Mouse (Mus musculus) megakaryocyte, adult 5-6 weeks (primary cell): Measurements from ENCODE around the gene Id4. TPM values are rescaled to one million over a fixed set of nuclear protein-coding genes. Genes with fewer than 3 reads are reported as not detected.
A peak's percentile ranks its signal among the peaks of the same experiment; 100 is the strongest.

Source experiments
- ATAC-seq: 2 replicates; pipeline ENCODE4 v1.8.0; 2016; ENCODE audit warnings: mild to moderate bottlenecking, inconsistent platforms; ENCODE audit not compliant: poor library complexity, severe bottlenecking
- total RNA-seq, 2 experiments: library from RNA; stranded (forward) in 1 of 2; stranded (reverse) in 1 of 2; fragments of 153-499, 151-499 nt in 1 of 2; fragments of 221-1000, 200-1000 nt in 1 of 2; gene quantifications; 2 replicates each; pipeline versions ENCODE4 v1.2.3 to v1.2.4; 2015 to 2017

Id4 gene
- total RNA-seq (2015) = 0.18 TPM in 1 of 2 replicates, not detected in the other
- total RNA-seq (2017) = 0.41 TPM in 1 of 2 replicates, not detected in the other

- ATAC-seq = no peak
Measured at GRCm38 (mm10) chr13:48260690-48261278, at the start of gene Id4. Gene Id4, plus strand, starts transcription at chr13:48261228.

- ATAC-seq = no peak
Measured at GRCm38 (mm10) chr13:48227136-48227535, 33.9 kb upstream of the Id4 start.

GRCm38 (mm10) chr13:48227712-48228111 is 33.3 kb upstream of the Id4 start:
- 0 out of 2 replicates have a peak, but pooled peaks have one; percentile 24 for ATAC-seq

DNA sequence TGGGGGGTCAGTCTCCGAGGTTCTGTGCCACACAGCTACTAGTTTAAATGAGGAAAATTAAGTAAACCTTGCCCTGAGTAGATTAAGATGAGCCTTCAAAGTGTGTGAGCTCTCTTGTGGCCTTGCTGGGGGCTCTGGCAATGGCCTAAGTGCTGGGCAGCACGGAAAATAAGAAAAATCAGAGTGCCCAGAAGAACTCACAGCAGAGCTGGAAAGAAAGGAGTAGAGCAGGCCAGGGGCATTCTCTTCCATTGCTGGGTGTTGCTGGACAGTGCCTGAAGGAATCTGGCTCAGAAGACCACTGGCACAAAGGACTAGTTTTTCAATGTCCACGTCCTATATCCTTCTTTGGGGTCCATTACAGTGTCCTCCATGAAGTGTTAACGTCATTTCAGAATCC is 32.9 kb upstream of the Id4 start:
- ATAC-seq = no peak

- no peak for ATAC-seq
Measured at GRCm38 (mm10) chr13:48230996-48231395, 30.0 kb upstream of the Id4 start.

- no peak for ATAC-seq
Measured at GRCm38 (mm10) chr13:48236436-48236835, 24.6 kb upstream of the Id4 start.

DNA sequence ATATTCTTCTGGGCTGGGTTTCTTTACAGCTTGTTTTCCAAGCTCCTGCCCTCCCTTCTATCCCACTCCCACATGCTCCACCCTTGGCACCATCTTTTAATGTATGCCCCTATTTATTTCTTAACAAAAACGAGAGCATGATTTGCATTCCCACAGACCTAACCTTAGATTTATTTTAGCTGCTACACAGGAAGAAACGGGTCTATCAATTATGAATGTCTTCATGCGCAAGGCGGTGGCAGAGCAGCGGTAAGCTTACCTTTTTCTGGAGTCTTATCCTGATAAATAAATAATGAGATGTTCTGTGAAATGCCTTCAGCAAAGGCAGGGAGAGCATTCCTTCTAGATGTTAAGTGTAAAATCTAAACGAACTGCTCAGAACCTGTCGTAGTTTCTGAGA is 24.2 kb upstream of the Id4 start:
- ATAC-seq = no peak

- no peak for ATAC-seq
Measured at GRCm38 (mm10) chr13:48237516-48237915, 23.5 kb upstream of the Id4 start.

GRCm38 (mm10) chr13:48245235-48246012 is 15.6 kb upstream of the Id4 start:
- no peak for ATAC-seq

- no peak for ATAC-seq
Measured at GRCm38 (mm10) chr13:48252559-48252958, 8.5 kb upstream of the Id4 start.

DNA sequence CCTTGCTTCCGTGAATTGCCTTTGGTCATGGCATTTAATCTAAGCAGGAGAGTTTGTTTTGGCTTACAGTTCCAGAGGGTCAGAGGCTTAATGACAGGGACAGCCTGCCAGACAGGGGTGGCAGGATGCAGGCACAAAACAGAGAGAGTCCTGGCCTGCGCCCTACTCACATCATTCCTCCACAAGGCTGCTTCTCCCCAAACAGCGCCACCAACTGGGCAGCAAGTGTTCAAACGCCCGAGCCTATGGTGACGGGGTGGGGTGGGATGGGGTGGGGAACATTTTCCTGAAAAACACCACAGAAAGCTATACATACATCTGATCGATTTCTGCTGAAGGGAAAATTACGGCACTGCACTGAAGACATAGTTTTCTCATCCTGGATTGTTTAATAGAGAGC is 6.0 kb upstream of the Id4 start:
- no peak for ATAC-seq

- ATAC-seq = no peak
Measured at GRCm38 (mm10) chr13:48261341-48262221, 553 bp downstream of the Id4 start.

DNA sequence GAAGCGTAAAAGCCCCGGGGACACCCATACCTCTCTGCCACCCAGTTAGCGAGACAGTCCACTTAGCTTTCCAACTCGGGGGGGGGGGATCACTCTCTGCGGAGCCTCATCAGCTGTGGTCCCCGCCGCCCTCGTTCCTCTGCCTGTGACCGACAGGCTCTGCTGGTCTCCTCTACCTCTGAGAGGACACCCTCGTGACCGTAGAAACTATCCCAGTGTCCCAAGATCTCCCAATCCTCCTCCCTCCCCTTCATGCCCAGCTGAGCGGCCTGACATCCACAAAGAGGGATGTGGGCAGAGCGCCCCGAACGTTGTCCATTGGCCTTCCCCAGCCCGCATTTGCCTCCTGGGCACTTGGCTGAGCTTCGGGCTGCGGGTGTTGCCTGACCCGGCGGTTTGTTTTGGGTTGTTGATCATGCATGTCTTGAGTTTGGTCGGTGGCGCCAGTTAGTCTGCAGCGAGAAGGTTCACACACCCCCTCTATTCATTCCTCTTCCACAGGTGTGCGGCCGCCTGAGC is 1.5 kb downstream of the Id4 start:
- ATAC-seq = no peak

DNA sequence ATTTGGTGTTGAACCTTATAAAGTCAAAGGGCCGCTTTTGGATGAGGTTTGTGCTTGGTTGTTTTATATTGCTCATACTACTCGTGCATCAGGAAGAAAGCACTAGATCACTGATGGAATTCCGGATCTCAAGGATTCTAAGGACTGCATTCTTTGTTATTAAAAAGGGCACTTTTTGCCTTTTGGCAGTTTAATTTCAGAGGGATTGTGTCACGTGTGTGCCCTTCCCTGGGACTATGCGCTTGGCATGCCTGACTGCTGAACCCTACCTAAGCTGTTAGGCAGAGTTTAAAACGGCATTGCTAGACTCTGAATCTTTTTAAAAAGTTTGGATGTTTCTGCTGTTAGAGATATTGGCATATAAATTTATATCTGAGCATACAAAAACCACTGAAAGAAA is 4.0 kb downstream of the Id4 start:
- no peak for ATAC-seq

DNA sequence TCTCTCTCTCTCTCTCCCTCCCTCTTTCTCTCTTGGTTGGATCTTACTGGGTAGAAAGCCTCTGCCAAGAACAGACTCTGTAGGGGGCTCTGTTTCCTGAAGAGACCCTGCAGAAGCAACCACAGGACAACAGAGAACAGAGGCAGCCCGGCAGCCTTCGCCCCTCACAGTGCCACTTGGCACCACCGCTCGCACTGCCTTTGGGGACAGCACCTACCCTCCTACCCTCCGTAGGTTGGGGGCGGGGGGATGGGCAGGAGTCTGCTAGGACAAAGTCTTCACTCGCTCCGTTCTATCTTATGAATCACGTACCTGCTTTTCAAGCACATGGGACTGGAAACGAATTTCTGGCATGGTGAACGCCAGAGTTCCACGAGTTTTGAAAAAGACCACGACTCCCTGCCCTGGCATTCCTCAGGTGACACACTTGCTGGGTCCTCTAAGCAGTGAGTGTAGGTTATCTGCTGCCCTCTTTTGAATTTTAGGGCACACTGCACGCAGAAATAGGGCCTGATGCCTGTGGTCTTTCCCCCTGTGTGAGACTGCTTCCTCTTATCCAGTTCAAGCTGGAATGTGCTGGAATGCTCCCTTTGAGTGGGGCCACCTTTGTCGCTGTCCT is 12.5 kb downstream of the Id4 start:
- ATAC-seq = no peak

DNA sequence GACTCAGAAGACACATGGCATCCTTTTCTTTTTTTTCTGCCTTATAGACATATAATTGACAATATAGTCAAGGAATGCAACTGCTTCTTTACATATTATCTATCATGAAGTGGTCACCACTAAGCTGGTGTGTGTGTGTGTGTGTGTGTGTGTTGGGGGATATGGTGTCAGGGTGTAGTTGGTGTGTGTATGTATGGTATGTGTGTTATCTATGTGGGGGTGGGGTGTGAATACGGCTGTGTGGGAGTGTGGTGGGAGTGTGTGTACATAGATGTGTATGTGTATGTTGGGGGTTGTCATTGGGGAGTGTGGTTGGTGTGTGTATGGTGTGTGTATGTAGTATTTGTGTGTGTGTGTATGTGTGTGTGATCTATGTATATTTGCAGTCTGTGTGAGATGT is 13.1 kb downstream of the Id4 start:
- no peak for ATAC-seq

DNA sequence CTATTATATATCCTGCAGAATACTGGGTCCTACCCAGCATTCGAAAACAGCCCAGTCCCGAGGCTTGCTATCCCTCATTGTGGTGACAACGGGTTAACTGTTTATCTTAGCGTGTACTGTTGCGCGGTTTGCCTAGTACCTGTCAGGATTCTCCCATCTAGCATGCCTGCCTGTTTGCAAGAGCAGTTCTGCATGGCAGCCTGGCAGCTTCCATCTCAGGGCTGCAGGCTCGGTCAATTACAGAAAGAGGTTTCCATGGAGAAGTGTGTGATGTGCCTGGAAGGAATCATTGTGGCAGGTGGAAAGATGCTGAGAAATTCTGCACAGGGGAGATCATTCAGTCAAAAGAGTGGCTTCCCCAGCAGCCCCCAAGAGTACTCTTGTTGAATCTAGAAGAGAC is 16.0 kb downstream of the Id4 start:
- no peak for ATAC-seq

GRCm38 (mm10) chr13:48284426-48284825 is 23.4 kb downstream of the Id4 start:
- ATAC-seq = no peak

- ATAC-seq = no peak
Measured at GRCm38 (mm10) chr13:48284918-48285693, 24.1 kb downstream of the Id4 start.

DNA sequence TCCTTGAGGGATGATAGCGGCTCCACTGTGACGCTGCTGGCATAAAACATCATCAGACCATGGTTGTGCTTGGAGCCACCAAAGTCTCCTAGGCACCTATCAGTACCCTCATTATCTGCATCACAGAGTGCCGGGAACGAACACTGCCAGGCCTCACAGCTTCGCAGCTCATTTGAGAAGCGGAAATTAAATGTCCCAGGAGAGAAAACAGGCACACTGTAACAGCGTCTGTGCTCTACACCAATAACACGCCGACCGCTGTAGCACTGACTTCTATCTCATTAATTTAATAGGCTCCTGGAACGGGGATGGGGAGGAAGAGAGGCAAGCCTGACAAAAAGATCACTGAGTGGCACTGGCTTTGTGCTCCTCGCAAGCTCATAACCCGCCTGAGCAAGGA is 29.4 kb downstream of the Id4 start:
- ATAC-seq = no peak
